Mouse (Mus musculus) lung, postnatal 10 days (tissue): ENCODE data around the gene Gm42715.

ENCODE experiments used
- DNase-seq: peaks from one replicate; pipeline ENCODE4 v3.0.0; 2021

Gene Gm42715

GRCm38 (mm10) chr7:127587196-127587595 lies 67.8 kb downstream of the Gm42715 start:
- DNase-seq: no peak

DNA sequence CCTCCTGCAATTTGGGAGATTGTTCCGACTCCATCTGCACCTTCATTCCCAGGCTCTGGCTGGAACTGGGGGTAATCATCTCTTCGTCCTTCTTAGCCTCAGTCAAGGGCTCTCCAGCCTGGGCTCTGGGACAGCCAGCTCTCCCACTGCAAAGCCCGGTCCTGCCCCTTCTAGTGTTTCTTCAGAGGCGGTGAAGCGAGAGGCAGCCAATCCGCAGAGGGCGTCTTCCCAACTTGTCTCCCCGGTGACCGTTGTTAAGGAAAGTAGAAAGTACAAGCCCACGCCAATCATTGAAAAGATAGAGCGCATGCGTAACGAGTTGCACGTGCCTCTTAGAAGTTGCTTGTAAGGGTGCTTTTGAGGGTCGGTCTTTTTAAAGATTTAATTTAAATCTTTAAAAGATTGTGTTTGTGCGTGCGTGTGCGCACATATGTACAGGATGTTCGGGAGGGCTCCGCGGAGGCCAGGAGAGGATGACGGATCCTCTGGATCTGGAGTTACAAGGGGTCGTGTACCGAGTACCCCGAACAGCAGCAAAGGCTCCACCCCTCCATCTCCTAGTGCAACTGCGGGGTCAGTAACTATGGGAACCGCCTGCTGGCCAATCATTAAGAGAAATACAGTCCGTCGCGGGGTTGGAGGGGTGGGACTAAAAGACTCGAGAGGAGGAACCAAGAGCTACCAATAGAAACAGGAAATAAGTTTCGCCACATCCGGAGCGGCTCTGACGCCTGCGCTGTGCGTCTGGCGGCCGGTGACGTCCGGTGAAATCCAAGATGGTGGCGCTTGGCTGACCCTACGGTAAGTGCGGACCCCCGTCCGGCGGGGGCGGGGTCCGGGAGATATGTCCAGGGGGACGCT lies 68.9 kb downstream of the Gm42715 start, which contains the start of the genes Ccdc189 and Rnf40:
Gene Ccdc189, minus strand, starts transcription at position 585 of the 861 bp plus-strand sequence.
Gene Rnf40, plus strand, starts transcription at position 757 of the 861 bp plus-strand sequence.
- DNase-seq: peak; percentile 98

GRCm38 (mm10) chr7:127588901-127589300 lies 69.5 kb downstream of the Gm42715 start:
- peak; percentile 43 for DNase-seq

- DNase-seq: no peak
These were observed 70.3 kb downstream of the Gm42715 start for GRCm38 (mm10) chr7:127589637-127590036.

DNA sequence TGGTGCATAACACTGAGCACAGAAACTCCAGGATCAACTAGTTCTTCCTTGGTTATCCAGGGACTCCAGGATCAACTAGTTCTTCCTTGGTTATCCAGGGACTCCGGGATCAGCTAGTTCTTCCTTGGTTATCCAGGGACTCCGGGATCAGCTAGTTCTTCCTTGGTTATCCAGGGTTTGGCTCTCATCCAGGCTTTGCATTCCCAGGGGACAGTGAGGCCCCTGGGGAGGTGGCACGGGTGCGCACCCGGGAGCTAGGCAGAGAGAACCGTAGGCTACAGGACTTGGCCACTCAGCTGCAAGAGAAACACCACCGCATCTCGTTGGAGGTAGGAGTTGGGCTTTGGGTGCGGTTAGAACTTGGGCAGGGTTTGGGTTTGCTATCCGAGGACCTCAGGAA lies 71.7 kb downstream of the Gm42715 start:
- no peak for DNase-seq

DNA sequence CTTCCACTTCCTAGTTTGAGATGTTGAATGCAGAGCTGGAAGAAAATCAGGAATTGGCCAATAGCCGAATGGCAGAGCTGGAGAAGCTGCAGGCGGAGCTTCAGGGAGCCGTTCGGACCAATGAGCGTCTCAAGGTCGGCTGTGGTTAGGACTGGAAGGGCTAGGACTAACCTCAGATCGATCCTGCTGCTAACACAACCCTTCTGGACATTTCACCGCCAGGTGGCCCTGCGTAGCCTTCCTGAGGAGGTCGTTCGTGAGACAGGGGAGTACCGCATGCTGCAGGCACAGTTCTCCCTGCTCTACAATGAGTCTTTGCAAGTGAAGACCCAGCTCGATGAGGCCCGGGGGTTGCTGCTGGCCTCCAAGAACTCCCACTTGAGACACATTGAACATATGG lies 73.2 kb downstream of the Gm42715 start:
- no peak for DNase-seq

GRCm38 (mm10) chr7:127596747-127597146 lies 77.4 kb downstream of the Gm42715 start:
- DNase-seq: no peak

- DNase-seq: no peak
These were observed 81.2 kb downstream of the Gm42715 start for GRCm38 (mm10) chr7:127600612-127601011.

DNA sequence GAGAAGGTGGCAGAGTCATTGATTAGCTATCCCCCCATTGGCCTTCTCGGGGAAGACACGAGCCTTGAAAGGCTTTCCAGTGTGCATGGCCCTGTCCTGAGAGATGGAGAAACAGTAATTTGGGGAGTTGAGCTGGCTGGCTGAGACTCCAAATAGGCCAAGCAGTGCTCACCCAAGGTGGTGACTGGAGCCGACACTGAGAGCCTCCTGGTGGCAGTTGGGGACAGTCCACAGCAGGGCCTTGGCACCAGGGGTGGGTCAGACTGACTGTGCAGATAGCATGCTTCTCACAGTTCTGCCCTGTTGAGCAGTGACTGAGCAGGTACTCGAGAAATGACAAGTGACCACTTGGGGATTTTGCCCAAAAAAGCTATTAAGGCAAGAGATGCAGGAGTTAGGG lies 82.4 kb downstream of the Gm42715 start:
- DNase-seq: no peak

GRCm38 (mm10) chr7:127602903-127603302 lies 83.5 kb downstream of the Gm42715 start:
- DNase-seq: no peak

GRCm38 (mm10) chr7:127604256-127604655 lies 84.9 kb downstream of the Gm42715 start:
- DNase-seq: no peak

GRCm38 (mm10) chr7:127607150-127607549 lies 87.8 kb downstream of the Gm42715 start:
- DNase-seq: peak; percentile 62

DNA sequence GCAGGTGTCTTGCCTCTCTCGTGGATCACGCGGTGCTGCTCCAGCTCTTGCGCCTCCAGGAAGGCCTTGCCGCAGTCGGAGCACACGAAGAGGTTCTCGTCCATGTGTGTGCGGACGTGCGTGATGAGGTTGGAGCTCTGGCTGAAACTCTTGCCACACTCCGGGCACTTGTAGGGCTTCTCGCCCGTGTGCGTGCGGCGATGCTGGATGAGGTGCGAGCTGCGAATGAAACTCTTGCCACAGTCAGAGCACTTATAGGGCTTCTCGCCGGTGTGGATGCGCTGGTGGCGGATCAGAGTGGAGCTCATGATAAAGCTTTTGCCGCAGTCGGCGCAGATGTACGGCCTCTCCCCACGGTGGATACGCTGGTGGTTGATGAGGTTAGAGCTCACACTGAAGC lies 91.6 kb downstream of the Gm42715 start:
- DNase-seq: no peak

GRCm38 (mm10) chr7:127611561-127611960 lies 92.2 kb downstream of the Gm42715 start:
- DNase-seq: no peak

- no peak for DNase-seq
These were observed 94.1 kb downstream of the Gm42715 start for GRCm38 (mm10) chr7:127613501-127613900.

DNA sequence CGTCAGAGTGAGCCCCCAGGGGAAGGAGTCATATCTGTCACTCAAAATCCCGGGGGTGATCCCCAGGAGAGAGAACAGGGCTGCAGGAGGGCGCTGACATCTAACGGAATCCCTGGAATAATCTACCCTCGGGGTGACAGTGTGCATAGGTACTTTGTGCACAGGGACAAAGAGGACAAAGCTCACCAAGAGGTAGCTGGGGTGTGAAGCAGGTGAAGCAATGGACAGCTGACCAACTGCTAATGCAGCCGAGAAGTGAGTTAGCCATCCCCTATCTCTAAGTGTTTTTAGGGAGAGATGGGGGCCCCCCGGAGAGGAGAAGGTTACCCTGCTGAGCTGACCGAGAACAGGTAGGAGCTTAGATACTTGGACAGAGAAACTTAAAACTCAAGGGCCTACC lies 94.7 kb downstream of the Gm42715 start:
- DNase-seq: no peak

- peak; percentile 60 for DNase-seq
These were observed 95.1 kb downstream of the Gm42715 start for GRCm38 (mm10) chr7:127614511-127614890.

- DNase-seq: peak; percentile 91
These were observed 95.8 kb downstream of the Gm42715 start, which contains the start of gene Zfp629 for GRCm38 (mm10) chr7:127614891-127615843. TSS of gene Zfp629 (minus strand) at chr7:127615797.

DNA sequence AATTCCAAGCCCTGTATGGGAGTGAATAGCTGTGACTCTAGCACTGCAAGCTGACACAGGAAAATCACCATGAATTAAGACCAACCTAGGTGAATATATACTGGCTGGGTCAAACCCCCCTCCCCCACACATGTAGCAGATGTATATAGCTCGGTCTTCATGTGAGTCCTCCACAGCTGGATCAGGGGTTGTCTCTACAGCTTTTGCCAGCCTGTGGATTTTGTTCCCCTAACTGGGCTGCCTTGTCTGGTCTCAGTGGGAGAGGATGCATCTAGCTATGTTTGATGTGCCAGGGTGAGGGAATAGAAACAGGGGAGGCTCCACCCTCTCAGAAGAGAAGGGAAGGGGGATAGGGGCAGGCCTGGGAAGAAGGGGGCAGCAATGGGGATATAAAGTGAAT lies 97.0 kb downstream of the Gm42715 start:
- DNase-seq: no peak
